Mouse (Mus musculus) cortical plate, adult 2 months (tissue): ENCODE results near the gene Zdhhc1.

Experiments
- CTCF ChIP-seq: fragments of 200-500 bp; IDR thresholded peaks from 2 replicates; pipeline ENCODE4 v1.5.1; 2011; ENCODE audit warnings: mild to moderate bottlenecking, control low read depth, low read length; ENCODE audit not compliant: insufficient read depth; ENCODE audit errors: extremely low read depth
- POLR2A ChIP-seq: fragments of 200-500 bp; IDR thresholded peaks from 2 replicates; pipeline ENCODE4 v1.6.1; 2011; ENCODE audit warnings: mild to moderate bottlenecking, low read length, control low read depth; ENCODE audit not compliant: insufficient read depth; ENCODE audit errors: extremely low read depth

DNA sequence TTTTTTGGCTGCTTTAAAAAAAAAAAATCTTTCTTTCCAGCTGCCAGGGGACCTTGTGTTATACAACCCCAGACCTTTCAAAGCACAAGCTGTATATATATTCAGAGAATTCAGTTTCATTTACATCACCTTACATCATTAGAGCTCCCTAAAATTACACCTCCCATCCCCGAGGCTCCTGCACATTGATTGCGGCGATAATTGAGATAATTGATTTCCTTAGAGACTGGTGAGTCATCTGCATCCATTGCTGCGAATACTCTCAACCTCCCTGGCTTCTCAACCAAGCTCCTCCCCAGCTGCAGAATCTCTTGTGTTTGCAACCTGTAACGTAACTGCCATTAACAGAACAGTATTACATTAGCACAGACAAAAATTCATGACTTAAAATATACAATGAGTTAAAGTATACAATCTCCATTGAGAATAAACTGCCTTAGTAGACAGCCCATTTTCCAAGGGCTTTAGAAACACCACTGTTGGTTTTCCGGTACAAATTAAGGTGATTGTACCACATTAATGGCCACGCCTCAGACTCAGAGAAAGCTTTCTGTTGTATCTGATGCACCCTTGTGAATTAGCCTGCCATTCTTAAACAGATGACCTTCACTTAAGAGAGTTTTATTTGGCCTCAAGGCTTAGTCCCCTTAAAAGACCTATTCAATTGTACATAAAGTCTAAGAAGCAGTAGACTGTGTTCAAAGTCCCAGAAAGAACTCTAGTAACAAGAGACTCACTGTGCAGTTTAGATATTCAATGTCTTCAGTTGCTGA lies 64.8 kb downstream of the Zdhhc1 start:
- TF ChIP-seq POLR2A (no peak), CTCF (no peak)
